Mouse (Mus musculus) MEL (cell line): Measurements from ENCODE around the gene Sec23a. TPM values are rescaled to one million over a fixed set of nuclear protein-coding genes. Genes with fewer than 3 reads are reported as not detected.

ENCODE experiments used
- DNase-seq: peaks from one replicate; pipeline ENCODE4 v3.0.0; 2011; ENCODE audit warnings: low read depth, low spot score
- H3K27ac ChIP-seq: 2 replicates; pipeline ENCODE4 v1.5.1; 2012; ENCODE audit warnings: low read depth, mild to moderate bottlenecking, control low read depth, low read length, moderate library complexity; ENCODE audit not compliant: control insufficient read depth
- H3K27me3 ChIP-seq, 2 experiments: fragments of 150-350 bp in 1 of 2; sonication (generic) in 1 of 2; 2 replicates each; pipeline ENCODE4 v1.6.1; 2012; ENCODE audit warnings: low read length in 2 of 2, mild to moderate bottlenecking in 2 of 2, improper control_type of control experiment in 1 of 2, moderate library complexity in 1 of 2; ENCODE audit not compliant: insufficient read depth in 2 of 2, control insufficient read depth in 1 of 2
- H3K36me3 ChIP-seq, 2 experiments: 2 replicates each; pipeline ENCODE4 v1.6.1; 2012 to 2014; ENCODE audit warnings: low read length in 2 of 2, improper control_type of control experiment in 1 of 2, inconsistent platforms in 1 of 2, mild to moderate bottlenecking in 1 of 2; ENCODE audit not compliant: insufficient read depth in 2 of 2, control insufficient read depth in 1 of 2
- H3K4me1 ChIP-seq, 2 experiments: fragments of 150-350 bp in 1 of 2; sonication (generic) in 1 of 2; 2 replicates each; pipeline ENCODE4 v1.6.1; 2012; ENCODE audit warnings: low read length in 2 of 2, improper control_type of control experiment in 1 of 2, mild to moderate bottlenecking in 1 of 2; ENCODE audit not compliant: insufficient read depth in 2 of 2, control insufficient read depth in 1 of 2
- H3K4me3 ChIP-seq, 2 experiments: fragments of 150-350 bp in 1 of 2; sonication (generic) in 1 of 2; 2 replicates each; pipeline ENCODE4 v1.5.1; 2012; ENCODE audit warnings: low read depth in 2 of 2, low read length in 2 of 2, mild to moderate bottlenecking in 2 of 2, moderate library complexity in 2 of 2, control low read depth in 1 of 2, improper control_type of control experiment in 1 of 2; ENCODE audit not compliant: control insufficient read depth in 1 of 2, insufficient read depth in 1 of 2
- H3K79me2 ChIP-seq: 2 replicates; pipeline ENCODE4 v1.6.1; 2012; ENCODE audit warnings: mild to moderate bottlenecking, low read length, moderate library complexity; ENCODE audit not compliant: control insufficient read depth, poor library complexity, insufficient read depth
- H3K9ac ChIP-seq: 2 replicates; pipeline ENCODE4 v1.6.1; 2012; ENCODE audit warnings: low read depth, mild to moderate bottlenecking, control low read depth, low read length, moderate library complexity; ENCODE audit not compliant: control insufficient read depth, poor library complexity, severe bottlenecking
- H3K9me3 ChIP-seq: fragments of 150-350 bp; sonication (generic); replicated peaks from 2 replicates; pipeline ENCODE4 v1.6.1; 2012; ENCODE audit warnings: mild to moderate bottlenecking, low read length, improper control_type of control experiment, moderate library complexity; ENCODE audit not compliant: insufficient read depth
- BHLHE40 ChIP-seq: IDR thresholded peaks from 2 replicates; pipeline ENCODE4 v1.6.1; 2012; ENCODE audit warnings: low read depth, mild to moderate bottlenecking, inconsistent platforms, low read length, improper control_type of control experiment, borderline replicate concordance
- CTCF ChIP-seq, 3 experiments: IDR thresholded peaks in 2 of 3; conservative IDR thresholded peaks in 1 of 3; 2 replicates each; pipeline ENCODE4 v1.5.1; 2011 to 2012; ENCODE audit warnings: low read length in 3 of 3, low read depth in 2 of 3, mild to moderate bottlenecking in 2 of 3, improper control_type of control experiment in 1 of 3, inconsistent platforms in 1 of 3, mixed read lengths in 1 of 3, moderate library complexity in 1 of 3; ENCODE audit not compliant: control insufficient read depth in 1 of 3, insufficient read depth in 1 of 3, poor library complexity in 1 of 3, severe bottlenecking in 1 of 3
- KAT2A ChIP-seq: conservative IDR thresholded peaks from 2 replicates; pipeline ENCODE4 v1.6.1; 2012; ENCODE audit warnings: low read depth, low read length, improper control_type of control experiment, inconsistent platforms
- MEF2A ChIP-seq: IDR thresholded peaks from 2 replicates; pipeline ENCODE4 v1.6.1; 2014; ENCODE audit warnings: low read depth, mild to moderate bottlenecking, inconsistent platforms, low read length, improper control_type of control experiment; ENCODE audit not compliant: poor library complexity, insufficient replicate concordance, severe bottlenecking; ENCODE audit errors: extremely low read depth
- MXI1 ChIP-seq: IDR thresholded peaks from 2 replicates; pipeline ENCODE4 v1.6.1; 2011; ENCODE audit warnings: mild to moderate bottlenecking, low read depth, low read length, improper control_type of control experiment
- MYB ChIP-seq: IDR thresholded peaks from 2 replicates; pipeline ENCODE4 v1.6.1; 2011; ENCODE audit warnings: mild to moderate bottlenecking, low read depth, low read length, improper control_type of control experiment
- NRF1 ChIP-seq: IDR thresholded peaks from 2 replicates; pipeline ENCODE4 v1.6.1; 2014; ENCODE audit warnings: low read depth, mild to moderate bottlenecking, inconsistent platforms, low read length, improper control_type of control experiment, moderate library complexity; ENCODE audit not compliant: poor library complexity, insufficient read depth, severe bottlenecking
- POLR2A ChIP-seq, 2 experiments: IDR thresholded peaks; 2 replicates each; pipeline ENCODE4 v1.6.1; 2011 to 2012; ENCODE audit warnings: low read length in 2 of 2, mild to moderate bottlenecking in 2 of 2, control low read depth in 1 of 2, improper control_type of control experiment in 1 of 2, low read depth in 1 of 2, moderate library complexity in 1 of 2; ENCODE audit not compliant: control insufficient read depth in 1 of 2, insufficient read depth in 1 of 2, poor library complexity in 1 of 2
- POLR2AphosphoS2 ChIP-seq: IDR thresholded peaks from 2 replicates; pipeline ENCODE4 v1.6.1; 2011; ENCODE audit warnings: low read length, improper control_type of control experiment
- POLR2AphosphoS5 ChIP-seq: IDR thresholded peaks from 2 replicates; pipeline ENCODE4 v1.6.1; 2012; ENCODE audit warnings: low read depth, borderline replicate concordance, mild to moderate bottlenecking, inconsistent platforms, low read length, moderate library complexity, mixed read lengths
- RAD21 ChIP-seq: IDR thresholded peaks from 2 replicates; pipeline ENCODE4 v1.6.1; 2011; ENCODE audit warnings: mild to moderate bottlenecking, low read depth, low read length, improper control_type of control experiment
- RCOR1 ChIP-seq: IDR thresholded peaks from 2 replicates; pipeline ENCODE4 v1.6.1; 2012; ENCODE audit warnings: low read depth, mild to moderate bottlenecking, inconsistent platforms, low read length, improper control_type of control experiment
- SMC3 ChIP-seq: IDR thresholded peaks from 2 replicates; pipeline ENCODE4 v1.6.1; 2011; ENCODE audit warnings: low read depth, low read length, improper control_type of control experiment
- TBP ChIP-seq: IDR thresholded peaks from 2 replicates; pipeline ENCODE4 v1.8.0; 2011; ENCODE audit warnings: low read depth, low read length, improper control_type of control experiment
- USF1 ChIP-seq: IDR thresholded peaks from 2 replicates; pipeline ENCODE4 v1.6.1; 2014; ENCODE audit warnings: low read depth, mild to moderate bottlenecking, inconsistent platforms, low read length, improper control_type of control experiment, moderate library complexity
- USF2 ChIP-seq, 2 experiments: IDR thresholded peaks; 2 replicates each; pipeline ENCODE4 v1.6.1; 2011 to 2012; ENCODE audit warnings: improper control_type of control experiment in 2 of 2, low read length in 2 of 2, borderline replicate concordance in 1 of 2, inconsistent platforms in 1 of 2, low read depth in 1 of 2, mild to moderate bottlenecking in 1 of 2; ENCODE audit not compliant: insufficient read depth in 1 of 2
- ZC3H11A ChIP-seq: IDR thresholded peaks from 2 replicates; pipeline ENCODE4 v1.6.1; 2012; ENCODE audit warnings: low read depth, mild to moderate bottlenecking, inconsistent platforms, low read length, improper control_type of control experiment
- ZMIZ1 ChIP-seq: IDR thresholded peaks from 2 replicates; pipeline ENCODE4 v1.6.1; 2012; ENCODE audit warnings: low read depth, mild to moderate bottlenecking, inconsistent platforms, low read length, improper control_type of control experiment, moderate library complexity
- ZNF384 ChIP-seq: IDR thresholded peaks from 2 replicates; pipeline ENCODE4 v1.6.1; 2012; ENCODE audit warnings: low read depth, mild to moderate bottlenecking, inconsistent platforms, low read length, improper control_type of control experiment
- polyA plus RNA-seq, 2 experiments: library from polyadenylated mRNA; stranded (reverse) in 1 of 2; unstranded in 1 of 2; fragments of >175 nt in 1 of 2; fragments of >200 nt in 1 of 2; gene quantifications; 2 replicates each; pipeline versions ENCODE4 v1.2.1 to v1.2.4; 2012; ENCODE audit warnings: low replicate concordance in 2 of 2, low read depth in 1 of 2; ENCODE audit not compliant: insufficient read length in 2 of 2, insufficient read depth in 1 of 2, missing spikeins in 1 of 2
- total RNA-seq: library from RNA; depleted of rRNA; stranded (reverse); fragments of 300-350 nt; gene quantifications from 2 replicates; pipeline ENCODE4 v1.2.3, GENCODE M21; 2012

Sec23a gene
- total and polyA plus RNA-seq, 3 experiments: 16.1 to 98.2 (median 16.7) TPM

- H3K27me3 ChIP-seq: peaks cover 1 to 6% of the 10 kb centered on the region in 2 experiments; a peak in 2 of 4 replicates
- no peak overlapping the region for H3K4me3 ChIP-seq
- no peaks in the 10 kb centered on the region for H3K36me3 ChIP-seq
- H3K9ac ChIP-seq: no peak overlapping the region
- TF ChIP-seq MXI1: no peak
- TF ChIP-seq ZC3H11A: peak; percentile 64
- TF ChIP-seq RAD21: peak; percentile 84
- peak; percentile 81 to 96 (median 88) for TF ChIP-seq CTCF (IDR thresholded peaks at IDR 0.05 in 2 of 3, conservative IDR thresholded peaks at IDR 0.05 in 1 of 3; ENCODE audit: control insufficient read depth in 1 of 3, insufficient read depth in 1 of 3, low read depth in 2 of 3, low read length in 3 of 3, poor library complexity in 1 of 3, severe bottlenecking in 1 of 3)
- TF ChIP-seq SMC3: peak; percentile 75
- TF ChIP-seq MYB: no peak
- TF ChIP-seq KAT2A: no peak
- no peaks in the 10 kb centered on the region for H3K9me3 ChIP-seq
- DNase-seq: peak; percentile 72
- no peaks in the 10 kb centered on the region for H3K79me2 ChIP-seq
- no peak overlapping the region for H3K27ac ChIP-seq
- no peaks in the 10 kb centered on the region for H3K4me1 ChIP-seq
These were observed 64.6 kb downstream of the Sec23a start for GRCm38 (mm10) chr12:58947231-58947630.

GRCm38 (mm10) chr12:58942544-58942943 is 69.3 kb downstream of the Sec23a start:
- Histone ChIP-seq H3K36me3 (no peaks in the 10 kb centered on the region), H3K27ac (no peak overlapping the region), H3K4me1 (no peaks in the 10 kb centered on the region), H3K27me3 (no peaks in the 10 kb centered on the region; a peak in 2 of 4 replicates), H3K9ac (no peak overlapping the region), H3K79me2 (no peaks in the 10 kb centered on the region), H3K4me3 (no peak overlapping the region), H3K9me3 (no peaks in the 10 kb centered on the region)
- DNase-seq: no peak
- no peak for TF ChIP-seq ZNF384
- TF ChIP-seq TBP: no peak
- no peak for TF ChIP-seq KAT2A
- no peak for TF ChIP-seq RAD21
- no peak for TF ChIP-seq USF2 (IDR thresholded peaks at IDR 0.05; ENCODE audit: borderline replicate concordance in 1 of 2, insufficient read depth in 1 of 2, low read depth in 1 of 2, low read length in 2 of 2)
- no peak for TF ChIP-seq USF1
- TF ChIP-seq POLR2A (IDR thresholded peaks at IDR 0.05; ENCODE audit: control insufficient read depth in 1 of 2, insufficient read depth in 1 of 2, low read depth in 1 of 2, low read length in 2 of 2, poor library complexity in 1 of 2): no peak
- TF ChIP-seq BHLHE40: no peak
- no peak for TF ChIP-seq POLR2AphosphoS2
- no peak for TF ChIP-seq ZMIZ1
- TF ChIP-seq POLR2AphosphoS5: no peak
- TF ChIP-seq SMC3: no peak
- no peak for TF ChIP-seq RCOR1
- TF ChIP-seq MEF2A: no peak
- TF ChIP-seq NRF1: no peak
- no peak for TF ChIP-seq MYB
